Comparison of ENCODE assay signal across 8 mouse cellular contexts in the genomic region with DNA sequence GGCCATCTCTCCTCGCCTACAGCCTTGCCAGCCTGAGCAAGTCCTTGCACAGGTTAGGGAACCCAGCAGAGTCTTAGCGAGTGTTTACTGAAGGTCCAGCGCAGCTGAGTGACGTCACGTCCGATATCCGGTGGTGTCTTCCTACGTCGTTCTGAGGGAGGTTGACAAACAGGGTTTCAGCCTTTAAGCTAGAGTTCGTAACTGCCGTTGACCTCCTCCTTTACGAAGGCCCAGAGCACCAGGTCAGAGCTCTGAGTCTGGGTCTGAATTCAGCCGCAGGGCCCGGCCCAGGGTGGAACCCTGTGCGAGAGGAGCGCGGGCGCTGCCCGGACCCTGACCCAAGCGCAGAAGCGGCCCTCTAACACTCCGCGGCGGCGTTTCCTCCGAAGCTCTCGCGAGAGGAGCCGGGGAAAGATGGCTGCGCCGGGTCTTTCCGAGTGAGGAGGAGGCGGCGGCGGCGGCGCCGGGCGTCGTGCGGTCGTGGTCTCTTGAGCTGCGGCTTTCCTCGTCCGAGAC. TPM values are rescaled to one million over a fixed set of nuclear protein-coding genes. Genes with fewer than 3 reads are reported as not detected.
DNase-seq lines count a peak whose midpoint lies in the region; ATAC-seq and TF ChIP-seq lines count a peak whose summit lies in the region.

A gene (plus strand): TSS at position 397 of the 516 bp plus-strand sequence.

- H3K9me3 ChIP-seq in hindbrain, postnatal 0 days (ENCODE audit: low read length): no peaks in the 10 kb centered on the region

- no peak for TF ChIP-seq CTCF in gastrocnemius, adult 2 months (IDR thresholded peaks at IDR 0.05)
- TF ChIP-seq CTCF in hindbrain, postnatal 0 days (IDR thresholded peaks at IDR 0.05; ENCODE audit: low read depth): no peak
- TF ChIP-seq CTCF in left cerebral cortex, adult 2 months (IDR thresholded peaks at IDR 0.05): no peak

- DNase-seq in ZHBTc4 (ENCODE audit: low read depth, low spot score): peak; percentile 96
- DNase-seq in gastrocnemius, adult 2 months: peak; percentile 94
- DNase-seq in hindbrain, postnatal 0 days (ENCODE audit: low spot score): peak; percentile 96
- DNase-seq in left cerebral cortex, adult 2 months (ENCODE audit: extremely low spot score in 1 of 2, low spot score in 2 of 2): peak; percentile 88 to 89
- peak; percentile 91 to 95 for DNase-seq in right cerebral cortex, adult 2 months (ENCODE audit: low spot score in 2 of 2)
- peak; percentile 91 for DNase-seq in urinary bladder, postnatal 14 days (ENCODE audit: low spot score)

- H3K36me3 ChIP-seq in hindbrain, postnatal 0 days (ENCODE audit: insufficient read depth, low read length): no peaks in the 10 kb centered on the region

- peak within 1 kb of the TSS; percentile 92 for H3K4me2 ChIP-seq in hindbrain, postnatal 0 days (ENCODE audit: low read depth, low read length)

- peaks cover 13% of the 10 kb centered on the region; the same call in 1 of the 2 replicates for H3K4me1 ChIP-seq in hindbrain, postnatal 0 days (ENCODE audit: insufficient read depth, low read length)

- peak within 1 kb of the TSS; percentile 99 for H3K27ac ChIP-seq in gastrocnemius, adult 2 months
- peak within 1 kb of the TSS; percentile 94 for H3K27ac ChIP-seq in hindbrain, postnatal 0 days
- peak within 1 kb of the TSS; percentile 98 for H3K27ac ChIP-seq in left cerebral cortex, adult 2 months

- ATAC-seq in common myeloid progenitor, adult 5-6 weeks (replicated peaks; ENCODE audit: low read depth, poor library complexity, severe bottlenecking): peak; percentile 93
- ATAC-seq in hindbrain, postnatal 0 days: peak; percentile 100
- ATAC-seq in megakaryocyte, adult 5-6 weeks (ENCODE audit: poor library complexity, severe bottlenecking): peak; percentile 89

- under 1% methylated on average over 32 of the region's 45 CpGs for WGBS in hindbrain, postnatal 0 days

- intact Hi-C loops in gastrocnemius, adult 2 months (cut with DNase I): loop anchor here (1.0 kb wide), 2 partner anchors 22 to 89 kb away; a partner anchor contains a TSS
- intact Hi-C loops in left cerebral cortex, adult 2 months (cut with DNase I): loop anchor here (2.0 to 5.0 kb wide), 3 partner anchors 70 to 380 kb away; a partner anchor contains a TSS

- peak within 1 kb of the TSS; percentile 98 for H3K4me3 ChIP-seq in gastrocnemius, adult 2 months
- peak within 1 kb of the TSS; percentile 98 for H3K4me3 ChIP-seq in hindbrain, postnatal 0 days (ENCODE audit: low read length)
- H3K4me3 ChIP-seq in left cerebral cortex, adult 2 months: peak within 1 kb of the TSS; percentile 83

- H3K27me3 ChIP-seq in hindbrain, postnatal 0 days (ENCODE audit: insufficient read depth, low read length): no peaks in the 10 kb centered on the region

- H3K9ac ChIP-seq in hindbrain, postnatal 0 days (replicated peaks; ENCODE audit: low read length): peak within 1 kb of the TSS; percentile 97

RNA-seq across cellular contexts. Expression of the gene that starts here (rescaled TPM):
- total RNA-seq in common myeloid progenitor, adult 5-6 weeks (2017): 31.2 and 32.4 TPM in 2 replicates
- 10 to 100 TPM; 25.4 to 30.0 TPM for total RNA-seq in gastrocnemius, adult 2 months (2021)
- 28.2 and 31.3 TPM in 2 replicates for total RNA-seq in hindbrain, postnatal 0 days (2014; rRNA removed)
- 23.7 and 24.9 TPM in 2 replicates for polyA plus RNA-seq in hindbrain, postnatal 0 days (2015; fragmentation: Nextera tagmentation; extraction: Ambion mirVana)
- total RNA-seq in left cerebral cortex, adult 2 months (2021): 100 to 1,000 TPM; 102 to 103 TPM
- total RNA-seq in megakaryocyte, adult 5-6 weeks (2015): 48.7 and 52.0 TPM in 2 replicates
- 29.2 and 42.6 TPM in 2 replicates for total RNA-seq in megakaryocyte, adult 5-6 weeks (2017)

Comparison
In these comparisons a context has a peak if more than half of its experiments do, and no peak if none do; other contexts are left out.
1. Peak in every context shown above with its lines: DNase-seq, ATAC-seq, H3K4me3 ChIP-seq and H3K27ac ChIP-seq.